Mouse (Mus musculus): ENCODE measurements at regions not wholly inside any gene's neighbourhood (a gene's known extent, or its start where the extent isn't known, plus 50 kb on each side); places are given as distances from the start of the nearest gene placed in this dataset.

GRCm38 (mm10) chr19:56653292-56653691 is 68.7 kb upstream of the Adrb1 start:
- no peaks in the 10 kb centered on the region for H3K9me3 ChIP-seq

GRCm38 (mm10) chr19:56655330-56655729 is 66.7 kb upstream of the Adrb1 start:
- Histone ChIP-seq H3K4me2 (no peak overlapping the region), H3K9ac (no peak overlapping the region), H3K27me3 (replicated peaks) (no peaks in the 10 kb centered on the region), H3K36me3 (replicated peaks) (no peaks in the 10 kb centered on the region), H3K4me1 (peaks cover 11% of the 10 kb centered on the region), H3K27ac (no peak overlapping the region), H3K4me3 (no peak overlapping the region), H3K9me3 (no peaks in the 10 kb centered on the region)
- 88% methylated on average over 9 of the region's 9 CpGs for WGBS
- ATAC-seq (replicated peaks) = no peak

More at GRCm38 (mm10) chr19:56653292-56653691, 68.7 kb upstream of the Adrb1 start:
- WGBS = 43% methylated on average over 9 of the region's 9 CpGs
- Histone ChIP-seq H3K36me3 (replicated peaks) (no peaks in the 10 kb centered on the region), H3K27me3 (replicated peaks) (no peaks in the 10 kb centered on the region), H3K4me1 (peaks cover 11% of the 10 kb centered on the region), H3K4me2 (0 out of 2 replicates have a peak overlapping the region, but pooled peaks have one; percentile 44), H3K27ac (no peak overlapping the region), H3K9ac (no peak overlapping the region), H3K4me3 (no peak overlapping the region)
- ATAC-seq (replicated peaks) = no peak

- no peaks in the 10 kb centered on the region for H3K36me3 ChIP-seq (replicated peaks)
- ATAC-seq (replicated peaks) = no peak
- no peak overlapping the region for H3K4me2 ChIP-seq
- 75% methylated on average over 4 of the region's 4 CpGs for WGBS
- no peak overlapping the region for H3K27ac ChIP-seq
- H3K4me3 ChIP-seq = no peak overlapping the region
- H3K4me1 ChIP-seq = peaks cover 10% of the 10 kb centered on the region; the same call in 1 of the 2 replicates
- H3K9ac ChIP-seq = no peak overlapping the region
- H3K9me3 ChIP-seq = no peaks in the 10 kb centered on the region
- no peaks in the 10 kb centered on the region for H3K27me3 ChIP-seq (replicated peaks)
Measured at GRCm38 (mm10) chr19:56660566-56661199, 61.3 kb upstream of the Adrb1 start.

GRCm38 (mm10) chr19:56663474-56664227 is 58.3 kb upstream of the Adrb1 start:
- Histone ChIP-seq H3K27me3 (replicated peaks) (no peaks in the 10 kb centered on the region), H3K4me2 (no peak overlapping the region), H3K4me1 (peaks cover 10% of the 10 kb centered on the region; the same call in 1 of the 2 replicates), H3K27ac (peak overlapping the region; percentile 30; the same call in 1 of the 2 replicates), H3K4me3 (no peak overlapping the region), H3K36me3 (replicated peaks) (no peaks in the 10 kb centered on the region), H3K9me3 (no peaks in the 10 kb centered on the region), H3K9ac (no peak overlapping the region)
- ATAC-seq (replicated peaks) = no peak
- 45% methylated on average over 10 of the region's 10 CpGs for WGBS

GRCm38 (mm10) chr19:56664307-56664775 is 57.7 kb upstream of the Adrb1 start:
- Histone ChIP-seq H3K36me3 (replicated peaks) (no peaks in the 10 kb centered on the region), H3K9me3 (no peaks in the 10 kb centered on the region), H3K27me3 (replicated peaks) (no peaks in the 10 kb centered on the region), H3K4me1 (peaks cover 10% of the 10 kb centered on the region; the same call in 1 of the 2 replicates), H3K27ac (peak overlapping the region; percentile 30; the same call in 1 of the 2 replicates), H3K4me3 (no peak overlapping the region), H3K9ac (no peak overlapping the region), H3K4me2 (no peak overlapping the region)
- ATAC-seq (replicated peaks) = 0 out of 2 replicates have a peak, but pooled peaks have one; percentile 24
- 43% methylated on average over 10 of the region's 10 CpGs for WGBS

- 78% methylated on average over 7 of the region's 7 CpGs for WGBS
- no peak for ATAC-seq (replicated peaks)
- Histone ChIP-seq H3K36me3 (replicated peaks) (no peaks in the 10 kb centered on the region), H3K9me3 (no peaks in the 10 kb centered on the region), H3K4me3 (no peak overlapping the region), H3K4me2 (no peak overlapping the region), H3K9ac (no peak overlapping the region), H3K27me3 (replicated peaks) (no peaks in the 10 kb centered on the region), H3K4me1 (peaks cover 10% of the 10 kb centered on the region; the same call in 1 of the 2 replicates), H3K27ac (0 out of 2 replicates have a peak overlapping the region, but pooled peaks have one; percentile 30)
Measured at GRCm38 (mm10) chr19:56664944-56665663, 56.9 kb upstream of the Adrb1 start.

GRCm38 (mm10) chr19:56665972-56666371 is 56.0 kb upstream of the Adrb1 start:
- 79% methylated on average over 1 of the region's 1 CpGs for WGBS
- no peak for ATAC-seq (replicated peaks)

GRCm38 (mm10) chr19:56667903-56668302 is 54.1 kb upstream of the Adrb1 start:
- H3K4me1 ChIP-seq = peaks cover 10% of the 10 kb centered on the region; the same call in 1 of the 2 replicates
- no peak overlapping the region for H3K4me3 ChIP-seq
- no peaks in the 10 kb centered on the region for H3K36me3 ChIP-seq (replicated peaks)
- no peaks in the 10 kb centered on the region for H3K9me3 ChIP-seq
- no peak overlapping the region for H3K27ac ChIP-seq
- H3K9ac ChIP-seq = no peak overlapping the region
- WGBS = 86% methylated on average over 2 of the region's 2 CpGs
- H3K4me2 ChIP-seq = no peak overlapping the region
- ATAC-seq (replicated peaks) = no peak
- H3K27me3 ChIP-seq (replicated peaks) = no peaks in the 10 kb centered on the region

More at GRCm38 (mm10) chr19:56665972-56666371, 56.0 kb upstream of the Adrb1 start:
- Histone ChIP-seq H3K4me1 (peaks cover 10% of the 10 kb centered on the region; the same call in 1 of the 2 replicates), H3K36me3 (replicated peaks) (no peaks in the 10 kb centered on the region), H3K9me3 (no peaks in the 10 kb centered on the region), H3K27me3 (replicated peaks) (no peaks in the 10 kb centered on the region), H3K9ac (no peak overlapping the region), H3K4me2 (no peak overlapping the region), H3K4me3 (no peak overlapping the region), H3K27ac (no peak overlapping the region)

- no peaks in the 10 kb centered on the region for H3K9me3 ChIP-seq
- H3K27ac ChIP-seq = no peak overlapping the region
- H3K9ac ChIP-seq = no peak overlapping the region
- no peak overlapping the region for H3K4me3 ChIP-seq
- H3K4me2 ChIP-seq = no peak overlapping the region
- no peaks in the 10 kb centered on the region for H3K36me3 ChIP-seq (replicated peaks)
- 63% methylated on average over 7 of the region's 7 CpGs for WGBS
- peaks cover 10% of the 10 kb centered on the region; the same call in 1 of the 2 replicates for H3K4me1 ChIP-seq
- no peaks in the 10 kb centered on the region for H3K27me3 ChIP-seq (replicated peaks)
- ATAC-seq (replicated peaks) = no peak
Measured at GRCm38 (mm10) chr19:56668991-56669390, 53.0 kb upstream of the Adrb1 start.

- H3K9ac ChIP-seq = no peak overlapping the region
- H3K27ac ChIP-seq = no peak overlapping the region
- H3K27me3 ChIP-seq (replicated peaks) = no peaks in the 10 kb centered on the region
- H3K4me3 ChIP-seq = no peak overlapping the region
- 74% methylated on average over 7 of the region's 7 CpGs for WGBS
- H3K36me3 ChIP-seq (replicated peaks) = no peaks in the 10 kb centered on the region
- H3K4me1 ChIP-seq = peaks cover 6% of the 10 kb centered on the region; the same call in 1 of the 2 replicates
- no peaks in the 10 kb centered on the region for H3K9me3 ChIP-seq
- no peak for ATAC-seq (replicated peaks)
- no peak overlapping the region for H3K4me2 ChIP-seq
Measured at GRCm38 (mm10) chr19:56669468-56669867, 52.5 kb upstream of the Adrb1 start.

Measured in midbrain, embryonic 15.5 days (tissue).